Mouse (Mus musculus) mouse embryonic stem cell (cell line): ENCODE measurements around the gene Cd247.

Source experiments
- in situ Hi-C, 2 experiments: fragments of 300-500 bp; cut with MboI; formaldehyde crosslinking; loops; 1 replicate in 1 of 2; 3 replicates in 1 of 2; pipeline ENCODE4 v1.14.3; 2019 to 2020; ENCODE audit warnings: low sequenced_read_pairs in 2 of 2, low pct_unique_long_range_greater_than_20kb in 1 of 2, mixed read lengths in 1 of 2; ENCODE audit not compliant: unreplicated experiment in 1 of 2

The Cd247 gene

GRCm38 (mm10) chr1:165770181-165770759, 18.2 kb upstream of the Cd247 start:
- in situ Hi-C loops, result no loop called here

GRCm38 (mm10) chr1:165771491-165771897, 17.0 kb upstream of the Cd247 start:
- in situ Hi-C loops, result no loop called here

- in situ Hi-C loops, result no loop called here
Observed at GRCm38 (mm10) chr1:165771998-165772397, 16.5 kb upstream of the Cd247 start.

- in situ Hi-C loops, result loop anchor here in 1 of 2 experiments (25.0 kb wide), 1 partner anchor 537 kb away; no protein-coding TSS in a partner anchor
Observed at GRCm38 (mm10) chr1:165775518-165776294, 12.8 kb upstream of the Cd247 start.

GRCm38 (mm10) chr1:165779954-165780585, 8.4 kb upstream of the Cd247 start:
- in situ Hi-C loops, result loop anchor here in 1 of 2 experiments (25.0 kb wide), 1 partner anchor 532 kb away; no protein-coding TSS in a partner anchor

- in situ Hi-C loops, result loop anchor here in 1 of 2 experiments (25.0 kb wide), 1 partner anchor 532 kb away; no protein-coding TSS in a partner anchor
Observed at GRCm38 (mm10) chr1:165780586-165781111, 7.8 kb upstream of the Cd247 start.

GRCm38 (mm10) chr1:165781426-165781825, 7.1 kb upstream of the Cd247 start:
- in situ Hi-C loops, result loop anchor here in 1 of 2 experiments (25.0 kb wide), 1 partner anchor 531 kb away; no protein-coding TSS in a partner anchor

GRCm38 (mm10) chr1:165781911-165782310, 6.6 kb upstream of the Cd247 start:
- in situ Hi-C loops, result loop anchor here in 1 of 2 experiments (25.0 kb wide), 1 partner anchor 530 kb away; no protein-coding TSS in a partner anchor

GRCm38 (mm10) chr1:165786296-165786695, 2.2 kb upstream of the Cd247 start:
- in situ Hi-C loops, result loop anchor here in 1 of 2 experiments (25.0 kb wide), 1 partner anchor 526 kb away; no protein-coding TSS in a partner anchor

- in situ Hi-C loops, result loop anchor here in 1 of 2 experiments (25.0 kb wide), 1 partner anchor 523 kb away; no protein-coding TSS in a partner anchor
Observed at GRCm38 (mm10) chr1:165789066-165789660, 682 bp downstream of the Cd247 start.

- in situ Hi-C loops, result loop anchor here in 1 of 2 experiments (25.0 kb wide), 1 partner anchor 522 kb away; no protein-coding TSS in a partner anchor
Observed at GRCm38 (mm10) chr1:165789963-165790362, 1.5 kb downstream of the Cd247 start.

- in situ Hi-C loops, result loop anchor here in 1 of 2 experiments (25.0 kb wide), 1 partner anchor 522 kb away; no protein-coding TSS in a partner anchor
Observed at GRCm38 (mm10) chr1:165790461-165791210, 2.2 kb downstream of the Cd247 start.

- in situ Hi-C loops, result loop anchor here in 1 of 2 experiments (25.0 kb wide), 1 partner anchor 521 kb away; no protein-coding TSS in a partner anchor
Observed at GRCm38 (mm10) chr1:165791411-165791810, 2.9 kb downstream of the Cd247 start.

- in situ Hi-C loops, result no loop called here
Observed at GRCm38 (mm10) chr1:165801709-165802310, 13.3 kb downstream of the Cd247 start.

GRCm38 (mm10) chr1:165803107-165803506, 14.6 kb downstream of the Cd247 start:
- in situ Hi-C loops, result no loop called here

- in situ Hi-C loops, result no loop called here
Observed at GRCm38 (mm10) chr1:165804133-165804532, 15.7 kb downstream of the Cd247 start.

GRCm38 (mm10) chr1:165810633-165811032, 22.2 kb downstream of the Cd247 start:
- in situ Hi-C loops, result no loop called here
